Mouse (Mus musculus) CD4-positive, CD25-positive, alpha-beta regulatory T cell, adult 4 months (primary cell): ENCODE measurements around the gene Kdm4b. TPM values are rescaled to one million over a fixed set of nuclear protein-coding genes. Genes with fewer than 3 reads are reported as not detected.

Experiments used
- ATAC-seq: one replicate; pipeline ENCODE4 v1.8.0; 2017
- polyA plus RNA-seq, 2 experiments: library from polyadenylated mRNA; unstranded; fragments of 100-300 nt; shearing (Covaris generic); gene quantifications; one replicate each; pipeline ENCODE4 v1.2.1; 2017

Gene Kdm4b
- polyA plus RNA-seq, 2 experiments from 2014 or later = 5.3 to 7.0 TPM

DNA sequence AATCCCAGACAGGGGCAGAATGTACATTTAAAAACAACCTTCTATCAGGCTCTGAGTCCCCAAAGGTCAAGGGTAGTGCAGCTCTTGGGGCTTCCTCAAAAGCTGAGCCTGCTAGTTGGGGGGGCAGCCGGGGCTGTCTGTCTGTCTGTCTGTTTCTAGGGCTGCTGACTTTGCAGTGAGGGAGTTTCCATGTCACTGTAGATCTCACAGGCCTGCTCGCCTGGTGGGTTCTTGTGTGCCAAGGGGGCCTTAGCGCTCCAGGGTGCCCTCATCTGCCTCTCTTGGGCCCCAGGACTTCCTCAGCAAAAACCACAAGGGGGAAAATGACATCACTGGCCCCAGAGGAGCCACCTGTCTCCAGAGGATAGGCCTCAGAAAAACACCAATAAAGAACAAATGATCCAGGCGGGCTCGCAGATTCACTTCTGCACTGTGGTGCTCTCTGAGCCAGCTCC is 117.5 kb downstream of the Kdm4b start:
- peak; percentile 76 for ATAC-seq

DNA sequence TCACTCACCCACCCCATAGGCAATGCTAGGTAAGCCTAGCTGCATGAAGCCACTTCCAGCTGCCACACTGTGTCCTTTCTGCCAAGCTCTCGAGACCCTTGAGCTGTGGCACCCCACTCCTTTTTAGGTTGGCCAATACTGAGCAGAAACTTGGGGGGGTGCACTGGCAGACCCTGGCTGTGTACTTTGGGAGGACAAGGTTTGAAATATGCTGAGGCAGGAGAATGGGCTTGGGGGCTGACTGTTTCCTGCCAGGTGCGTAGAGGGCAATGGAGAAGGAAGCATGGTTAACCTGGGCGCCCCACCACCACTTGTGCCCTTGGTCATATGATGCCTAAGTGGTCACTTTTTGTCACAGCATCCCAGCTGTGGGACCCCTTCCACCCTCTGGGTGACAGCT is 118.9 kb downstream of the Kdm4b start:
- ATAC-seq = no peak

DNA sequence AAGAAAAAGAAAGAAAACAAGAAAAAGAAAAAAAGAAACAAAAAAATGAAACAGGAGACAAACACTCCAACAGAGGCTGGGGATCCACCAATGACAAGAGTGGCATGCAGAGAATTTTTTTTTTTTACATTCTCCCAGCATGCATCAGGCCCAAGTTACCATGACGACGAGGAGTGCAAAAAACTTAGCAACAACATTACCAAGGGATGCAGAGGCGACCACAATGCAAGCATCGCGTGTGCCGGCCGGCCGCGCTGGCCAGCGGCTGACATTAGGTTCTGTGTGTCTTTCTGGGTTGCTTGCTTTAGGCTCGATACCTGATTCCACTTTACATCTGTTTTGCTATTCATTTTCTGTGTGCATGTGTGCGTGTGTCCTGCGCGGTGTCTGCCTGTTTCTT is 119.5 kb downstream of the Kdm4b start:
- peak; percentile 57 for ATAC-seq

DNA sequence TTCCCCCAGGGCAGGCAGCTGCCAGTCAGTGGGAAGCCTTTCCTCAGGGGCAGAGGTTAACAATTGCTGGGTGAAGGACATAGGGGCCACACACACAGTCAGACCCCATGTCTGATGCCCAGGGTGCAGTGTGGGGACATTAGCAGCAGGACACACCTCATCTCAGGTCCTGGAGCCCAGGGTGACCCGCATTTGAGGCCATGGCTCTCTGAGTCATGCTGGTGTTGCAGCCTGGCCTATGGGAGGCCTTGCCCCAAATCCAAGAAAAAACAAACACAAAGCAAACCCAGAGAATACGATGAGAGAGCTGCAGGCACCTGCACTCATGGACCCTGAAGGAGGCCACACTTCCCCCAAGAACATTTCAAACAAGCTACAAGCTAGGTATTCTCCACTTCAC is 121.9 kb downstream of the Kdm4b start:
- no peak for ATAC-seq

Other genes with a start within 250 kb of the Kdm4b start
- gene Hdgfl2, start 246.4 kb upstream of the Kdm4b start, polyA plus RNA-seq = 10 to 100 TPM; 39.4 to 58.4 TPM
- not detected for gene Plin4, start 216.3 kb upstream of the Kdm4b start, polyA plus RNA-seq
- gene Plin5, start 208.5 kb upstream of the Kdm4b start, polyA plus RNA-seq = not detected
- not detected for gene Lrg1, start 204.1 kb upstream of the Kdm4b start, polyA plus RNA-seq
- gene Sema6b, start 185.7 kb upstream of the Kdm4b start, polyA plus RNA-seq = not detected
- 10 to 100 TPM; 30.3 to 43.4 TPM for gene Tnfaip8l1, start 163.6 kb upstream of the Kdm4b start, polyA plus RNA-seq
- 10 to 100 TPM; 58.9 to 59.6 TPM for gene Mydgf, start 142.1 kb upstream of the Kdm4b start, polyA plus RNA-seq
- 10 to 100 TPM; 17.8 to 21.0 TPM for gene Dpp9, start 107.2 kb upstream of the Kdm4b start, polyA plus RNA-seq
- gene Fem1a, start 69.3 kb upstream of the Kdm4b start, polyA plus RNA-seq = 1 to 10 TPM; 4.4 to 5.5 TPM
- gene Ticam1, start 49.3 kb upstream of the Kdm4b start, polyA plus RNA-seq = 10 to 100 TPM in 1 of 2 experiments, 1 to 10 TPM in 1; 8.9 to 11.6 TPM
- gene Plin3, start 33.2 kb upstream of the Kdm4b start, polyA plus RNA-seq = 10 to 100 TPM; 31.8 to 32.1 TPM
- gene Arrdc5, start 25.8 kb upstream of the Kdm4b start, polyA plus RNA-seq = not detected
- 10 to 100 TPM in 1 of 2 experiments, 1 to 10 TPM in 1; 8.5 to 28.4 TPM for gene Uhrf1, start 22.7 kb upstream of the Kdm4b start, polyA plus RNA-seq
- gene Ptprs, start 150.4 kb downstream of the Kdm4b start, polyA plus RNA-seq = 1 to 10 TPM; 5.5 to 8.9 TPM
- not detected for gene Znrf4, start 186.4 kb downstream of the Kdm4b start, polyA plus RNA-seq
- gene Gm20219, start 228.3 kb downstream of the Kdm4b start, polyA plus RNA-seq = 1 to 10 TPM; 3.1 to 3.2 TPM